Mouse (Mus musculus): Measurements from ENCODE around the gene Fam210b. TPM values are rescaled to one million over a fixed set of nuclear protein-coding genes. Genes with fewer than 3 reads are reported as not detected.

Gene Fam210b
- polyA plus RNA-seq, 1 experiment from 2014 or later: 14.9 TPM

DNA sequence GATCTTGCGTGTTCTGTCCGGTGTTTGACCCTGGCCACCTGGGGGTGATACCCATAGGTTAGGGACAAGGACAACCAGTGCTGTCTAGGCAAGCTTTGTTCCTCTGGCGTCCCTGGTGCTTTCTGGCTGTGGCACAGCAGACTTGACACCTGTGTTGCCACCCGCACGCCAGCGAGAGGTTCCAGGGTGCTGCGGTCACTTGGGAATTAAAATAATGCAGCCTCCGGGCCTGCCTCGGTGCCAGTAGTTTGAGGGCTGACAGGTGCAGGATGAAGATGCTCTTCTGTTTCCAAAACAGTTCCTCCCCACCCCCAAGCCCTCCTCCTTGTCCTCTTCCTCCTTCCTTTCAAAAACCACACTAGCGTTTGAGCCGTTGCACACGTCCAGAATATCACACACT lies 36.5 kb downstream of the Fam210b start:
- no peak overlapping the region for H3K27ac ChIP-seq (replicated peaks; ENCODE audit: low read depth, low read length)
- ATAC-seq (ENCODE audit: insufficient number of reproducible peaks, low FRiP score, low TSS enrichment, low read depth) (no peak), DNase-seq (ENCODE audit: low spot score) (no peak)
- no peaks in the 10 kb centered on the region for H3K4me1 ChIP-seq (ENCODE audit: control insufficient read depth, insufficient read depth, low read length)
- peaks cover 36% of the 10 kb centered on the region for H3K36me3 ChIP-seq (ENCODE audit: control insufficient read depth, insufficient read depth, low read length)
- H3K9me3 ChIP-seq (ENCODE audit: control insufficient read depth, low read length): no peaks in the 10 kb centered on the region
- H3K27me3 ChIP-seq (ENCODE audit: control insufficient read depth, insufficient read depth, low read length): no peaks in the 10 kb centered on the region
- no peak overlapping the region for H3K4me3 ChIP-seq (ENCODE audit: low read depth, low read length)
- no peak overlapping the region for H3K9ac ChIP-seq (ENCODE audit: low read length)
- H3K4me2 ChIP-seq (ENCODE audit: low read depth, severe bottlenecking): no peak overlapping the region
- 90% methylated on average over 12 of the region's 12 CpGs for WGBS

DNA sequence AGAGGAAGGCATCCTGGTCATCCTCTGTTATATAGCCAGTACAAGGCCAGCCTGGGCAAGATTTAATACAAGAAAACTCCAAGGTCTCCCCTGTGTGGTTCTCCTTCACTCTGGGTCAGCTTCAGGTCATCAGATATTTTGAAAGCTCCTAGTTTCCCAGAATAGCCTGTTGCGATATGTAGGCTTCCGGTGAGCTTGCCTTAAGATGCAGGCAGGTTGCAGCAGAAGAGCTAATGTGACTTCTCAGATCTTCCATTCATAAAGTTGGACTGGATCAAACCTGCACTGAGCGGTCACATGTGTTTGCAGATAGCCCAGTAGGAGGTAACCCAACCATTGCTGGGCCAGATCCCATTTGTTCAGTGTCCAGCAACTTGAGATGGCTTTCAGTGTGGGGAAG lies 39.4 kb downstream of the Fam210b start:
- no peak overlapping the region for H3K27ac ChIP-seq (replicated peaks; ENCODE audit: low read depth, low read length)
- 92% methylated on average over 3 of the region's 3 CpGs for WGBS
- H3K9ac ChIP-seq (ENCODE audit: low read length): no peak overlapping the region
- no peaks in the 10 kb centered on the region for H3K4me1 ChIP-seq (ENCODE audit: control insufficient read depth, insufficient read depth, low read length)
- no peak overlapping the region for H3K4me2 ChIP-seq (ENCODE audit: low read depth, severe bottlenecking)
- DNase-seq (ENCODE audit: low spot score): no peak
- H3K4me3 ChIP-seq (ENCODE audit: low read depth, low read length): no peak overlapping the region
- ATAC-seq (ENCODE audit: insufficient number of reproducible peaks, low FRiP score, low TSS enrichment, low read depth): no peak
- peaks cover 17% of the 10 kb centered on the region for H3K36me3 ChIP-seq (ENCODE audit: control insufficient read depth, insufficient read depth, low read length)
- H3K27me3 ChIP-seq (ENCODE audit: control insufficient read depth, insufficient read depth, low read length): no peaks in the 10 kb centered on the region
- no peaks in the 10 kb centered on the region for H3K9me3 ChIP-seq (ENCODE audit: control insufficient read depth, low read length)

DNA sequence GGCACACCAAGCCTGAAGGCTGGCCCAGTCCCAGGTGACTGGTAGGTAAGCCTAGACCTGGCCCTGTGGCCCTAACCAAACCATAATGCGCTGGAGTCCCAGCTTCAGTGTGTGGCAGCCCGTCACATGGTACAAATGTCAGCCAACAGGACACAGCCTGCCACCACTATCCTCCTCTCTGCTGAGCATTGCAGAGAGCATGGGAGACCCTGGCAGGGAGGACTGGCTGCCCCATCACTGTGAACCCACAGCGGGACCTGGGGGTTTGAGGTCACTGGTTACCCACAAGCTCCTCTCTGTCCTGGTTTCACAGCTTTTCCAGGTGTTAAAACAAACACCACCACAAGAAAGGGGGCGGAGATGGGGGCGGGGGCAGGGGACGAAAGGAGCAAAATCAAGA lies 45.0 kb downstream of the Fam210b start:
- Histone ChIP-seq H3K27ac (replicated peaks; ENCODE audit: low read depth, low read length) (no peak overlapping the region), H3K27me3 (ENCODE audit: control insufficient read depth, insufficient read depth, low read length) (no peaks in the 10 kb centered on the region), H3K4me1 (ENCODE audit: control insufficient read depth, insufficient read depth, low read length) (no peaks in the 10 kb centered on the region), H3K36me3 (ENCODE audit: control insufficient read depth, insufficient read depth, low read length) (no peaks in the 10 kb centered on the region), H3K9me3 (ENCODE audit: control insufficient read depth, low read length) (no peaks in the 10 kb centered on the region), H3K4me3 (ENCODE audit: low read depth, low read length) (no peak overlapping the region), H3K9ac (ENCODE audit: low read length) (no peak overlapping the region), H3K4me2 (ENCODE audit: low read depth, severe bottlenecking) (no peak overlapping the region)
- WGBS: 27% methylated on average over 6 of the region's 6 CpGs
- ATAC-seq (ENCODE audit: insufficient number of reproducible peaks, low FRiP score, low TSS enrichment, low read depth) (no peak), DNase-seq (ENCODE audit: low spot score) (no peak)

DNA sequence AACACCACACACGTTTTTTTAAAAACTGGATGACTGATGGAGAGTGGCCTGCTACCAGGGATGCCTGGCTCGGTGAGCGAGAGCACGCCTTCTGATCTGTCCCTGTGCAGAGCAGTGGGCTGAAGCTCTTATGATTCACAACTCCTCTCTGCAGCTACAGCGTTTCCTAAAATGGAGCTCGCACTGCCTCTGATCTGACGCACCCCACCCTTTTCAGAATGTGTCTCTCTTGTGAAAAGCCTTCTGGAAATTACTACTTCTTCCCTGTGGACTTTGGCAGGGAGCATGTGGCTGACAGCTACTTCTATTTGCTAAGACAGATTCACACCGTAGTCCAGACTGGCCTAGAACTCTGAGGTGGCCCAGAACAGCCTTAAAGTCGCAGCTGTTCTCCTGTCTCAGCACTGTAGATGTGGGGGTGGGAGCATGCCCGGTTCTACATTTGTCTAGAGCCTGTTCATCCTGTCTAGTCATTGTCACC lies 46.7 kb downstream of the Fam210b start:
- H3K27ac ChIP-seq (replicated peaks; ENCODE audit: low read depth, low read length): no peak overlapping the region
- H3K27me3 ChIP-seq (ENCODE audit: control insufficient read depth, insufficient read depth, low read length): no peaks in the 10 kb centered on the region
- H3K9me3 ChIP-seq (ENCODE audit: control insufficient read depth, low read length): no peaks in the 10 kb centered on the region
- no peaks in the 10 kb centered on the region for H3K36me3 ChIP-seq (ENCODE audit: control insufficient read depth, insufficient read depth, low read length)
- 69% methylated on average over 10 of the region's 10 CpGs for WGBS
- ATAC-seq (ENCODE audit: insufficient number of reproducible peaks, low FRiP score, low TSS enrichment, low read depth) (no peak), DNase-seq (ENCODE audit: low spot score) (no peak)
- H3K4me1 ChIP-seq (ENCODE audit: control insufficient read depth, insufficient read depth, low read length): no peaks in the 10 kb centered on the region
- no peak overlapping the region for H3K9ac ChIP-seq (ENCODE audit: low read length)
- H3K4me3 ChIP-seq (ENCODE audit: low read depth, low read length): no peak overlapping the region
- H3K4me2 ChIP-seq (ENCODE audit: low read depth, severe bottlenecking): no peak overlapping the region

DNA sequence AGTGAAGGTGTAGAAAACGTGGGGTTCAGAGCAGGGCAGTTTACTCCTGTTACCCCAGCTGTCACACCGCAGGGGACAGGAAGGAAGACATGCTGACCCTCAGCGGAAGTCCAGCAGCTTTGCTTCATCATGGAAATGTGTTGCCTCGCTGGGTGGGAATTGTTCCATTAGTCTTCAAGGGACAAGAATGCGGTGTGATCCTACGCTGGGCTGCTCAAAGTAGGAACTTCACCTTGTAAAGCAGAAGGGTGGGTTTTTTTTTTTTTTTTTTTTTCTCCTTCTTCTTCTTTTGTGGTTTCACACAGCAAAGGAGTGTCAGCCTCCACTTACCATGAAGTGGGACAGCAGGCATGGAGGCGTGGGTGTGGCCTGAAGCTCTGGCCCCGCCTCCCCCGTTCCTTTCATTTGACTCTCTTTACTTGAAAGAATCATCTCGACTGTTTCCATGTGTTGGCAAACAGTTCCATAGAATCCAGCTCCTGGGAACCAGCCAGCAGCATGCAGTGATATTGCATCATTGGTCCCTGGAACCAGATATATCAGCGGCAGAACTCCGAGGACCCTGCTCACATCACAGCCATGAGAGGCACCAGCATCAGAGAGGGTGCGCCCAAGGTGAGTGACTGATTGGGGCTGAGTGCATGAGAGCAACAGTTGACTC lies 48.2 kb downstream of the Fam210b start, which contains the start of gene Cass4:
Cass4 (plus strand) TSS at position 404 of the 661 bp plus-strand sequence.
- Histone ChIP-seq H3K4me3 (ENCODE audit: low read depth, low read length) (no peak within 1 kb of the TSS), H3K9ac (ENCODE audit: low read length) (no peak within 1 kb of the TSS), H3K4me2 (ENCODE audit: low read depth, severe bottlenecking) (no peak within 1 kb of the TSS), H3K4me1 (ENCODE audit: control insufficient read depth, insufficient read depth, low read length) (no peaks in the 10 kb centered on the region), H3K27me3 (ENCODE audit: control insufficient read depth, insufficient read depth, low read length) (no peaks in the 10 kb centered on the region), H3K9me3 (ENCODE audit: control insufficient read depth, low read length) (no peaks in the 10 kb centered on the region), H3K36me3 (ENCODE audit: control insufficient read depth, insufficient read depth, low read length) (no peaks in the 10 kb centered on the region), H3K27ac (replicated peaks; ENCODE audit: low read depth, low read length) (no peak within 1 kb of the TSS)
- WGBS: 29% methylated on average over 13 of the region's 13 CpGs
- DNase-seq (ENCODE audit: low spot score) (no peak), ATAC-seq (ENCODE audit: insufficient number of reproducible peaks, low FRiP score, low TSS enrichment, low read depth) (no peak)

DNA sequence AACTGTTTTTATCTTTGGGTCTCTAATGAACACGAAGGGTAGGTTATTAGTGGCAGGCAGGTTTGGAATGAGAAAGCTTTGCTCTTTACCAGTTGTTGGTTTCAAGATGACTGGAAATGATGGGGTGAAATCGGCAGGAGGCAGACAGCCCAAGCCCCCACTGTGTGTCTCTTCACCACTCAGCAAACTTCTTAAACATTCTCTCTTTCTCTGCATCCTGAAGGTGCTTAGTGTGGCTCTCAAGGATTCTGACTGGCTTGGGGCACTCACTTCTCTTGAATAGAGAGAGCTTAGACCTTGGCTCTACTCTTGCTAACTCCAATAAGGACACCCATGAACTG lies 48.7 kb downstream of the Fam210b start:
- no peak for ATAC-seq (ENCODE audit: insufficient number of reproducible peaks, low FRiP score, low TSS enrichment, low read depth)
- 66% methylated on average over 2 of the region's 2 CpGs for WGBS
- Histone ChIP-seq H3K9me3 (ENCODE audit: control insufficient read depth, low read length) (no peaks in the 10 kb centered on the region), H3K36me3 (ENCODE audit: control insufficient read depth, insufficient read depth, low read length) (no peaks in the 10 kb centered on the region), H3K4me1 (ENCODE audit: control insufficient read depth, insufficient read depth, low read length) (no peaks in the 10 kb centered on the region), H3K4me2 (ENCODE audit: low read depth, severe bottlenecking) (no peak overlapping the region), H3K27me3 (ENCODE audit: control insufficient read depth, insufficient read depth, low read length) (no peaks in the 10 kb centered on the region), H3K9ac (ENCODE audit: low read length) (no peak overlapping the region), H3K27ac (replicated peaks; ENCODE audit: low read depth, low read length) (no peak overlapping the region), H3K4me3 (ENCODE audit: low read depth, low read length) (no peak overlapping the region)
- DNase-seq (ENCODE audit: low spot score): no peak

DNA sequence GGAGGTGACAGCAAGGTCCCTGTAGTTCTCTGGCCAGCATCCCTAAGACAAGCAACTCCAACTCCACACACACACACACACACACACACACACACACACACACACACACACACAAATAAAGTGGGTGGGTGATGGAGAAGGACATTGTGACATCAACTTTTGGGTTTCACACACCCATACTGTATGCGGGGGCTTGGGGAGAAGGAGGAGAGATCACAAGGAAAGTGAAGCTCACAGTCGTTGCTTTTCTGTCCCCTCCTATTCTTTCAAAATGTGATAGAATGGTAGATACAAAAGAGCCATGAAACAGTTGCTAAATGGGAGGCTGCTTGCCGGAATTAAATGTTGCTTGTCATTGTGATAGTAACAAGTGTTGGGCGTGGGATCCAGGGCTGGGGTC lies 49.3 kb downstream of the Fam210b start:
- H3K4me3 ChIP-seq (ENCODE audit: low read depth, low read length): no peak overlapping the region
- H3K9me3 ChIP-seq (ENCODE audit: control insufficient read depth, low read length): no peaks in the 10 kb centered on the region
- no peak overlapping the region for H3K27ac ChIP-seq (replicated peaks; ENCODE audit: low read depth, low read length)
- no peak overlapping the region for H3K4me2 ChIP-seq (ENCODE audit: low read depth, severe bottlenecking)
- H3K4me1 ChIP-seq (ENCODE audit: control insufficient read depth, insufficient read depth, low read length): no peaks in the 10 kb centered on the region
- DNase-seq (ENCODE audit: low spot score) (no peak), ATAC-seq (ENCODE audit: insufficient number of reproducible peaks, low FRiP score, low TSS enrichment, low read depth) (no peak)
- H3K27me3 ChIP-seq (ENCODE audit: control insufficient read depth, insufficient read depth, low read length): no peaks in the 10 kb centered on the region
- no peak overlapping the region for H3K9ac ChIP-seq (ENCODE audit: low read length)
- no peaks in the 10 kb centered on the region for H3K36me3 ChIP-seq (ENCODE audit: control insufficient read depth, insufficient read depth, low read length)
- WGBS: 71% methylated on average over 4 of the region's 4 CpGs

DNA sequence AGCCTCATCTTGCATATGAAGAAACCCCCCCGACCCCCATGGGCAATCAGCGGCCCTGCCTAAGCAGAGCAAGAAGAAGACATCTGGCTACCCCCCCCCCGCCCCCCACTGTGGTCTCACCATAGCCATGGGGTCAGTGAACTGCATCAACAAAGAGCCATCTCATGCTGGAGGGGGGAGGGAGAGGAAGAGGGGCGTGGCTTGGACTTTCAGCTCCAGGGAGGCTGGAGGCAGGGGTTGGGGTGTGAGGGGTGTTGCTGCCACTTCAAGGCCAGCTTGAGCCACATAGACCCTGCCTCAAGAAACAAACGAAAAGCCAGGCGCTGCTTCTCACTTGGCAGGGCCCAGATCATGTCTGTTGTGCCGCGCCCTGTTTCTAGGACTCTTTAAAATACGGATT lies 50.6 kb downstream of the Fam210b start:
- Histone ChIP-seq H3K4me2 (ENCODE audit: low read depth, severe bottlenecking) (no peak overlapping the region), H3K27ac (replicated peaks; ENCODE audit: low read depth, low read length) (no peak overlapping the region), H3K4me1 (ENCODE audit: control insufficient read depth, insufficient read depth, low read length) (no peaks in the 10 kb centered on the region), H3K36me3 (ENCODE audit: control insufficient read depth, insufficient read depth, low read length) (no peaks in the 10 kb centered on the region), H3K4me3 (ENCODE audit: low read depth, low read length) (no peak overlapping the region), H3K9ac (ENCODE audit: low read length) (no peak overlapping the region), H3K9me3 (ENCODE audit: control insufficient read depth, low read length) (no peaks in the 10 kb centered on the region), H3K27me3 (ENCODE audit: control insufficient read depth, insufficient read depth, low read length) (no peaks in the 10 kb centered on the region)
- WGBS: 37% methylated on average over 9 of the region's 9 CpGs
- DNase-seq (ENCODE audit: low spot score): no peak
- ATAC-seq (ENCODE audit: insufficient number of reproducible peaks, low FRiP score, low TSS enrichment, low read depth): no peak

DNA sequence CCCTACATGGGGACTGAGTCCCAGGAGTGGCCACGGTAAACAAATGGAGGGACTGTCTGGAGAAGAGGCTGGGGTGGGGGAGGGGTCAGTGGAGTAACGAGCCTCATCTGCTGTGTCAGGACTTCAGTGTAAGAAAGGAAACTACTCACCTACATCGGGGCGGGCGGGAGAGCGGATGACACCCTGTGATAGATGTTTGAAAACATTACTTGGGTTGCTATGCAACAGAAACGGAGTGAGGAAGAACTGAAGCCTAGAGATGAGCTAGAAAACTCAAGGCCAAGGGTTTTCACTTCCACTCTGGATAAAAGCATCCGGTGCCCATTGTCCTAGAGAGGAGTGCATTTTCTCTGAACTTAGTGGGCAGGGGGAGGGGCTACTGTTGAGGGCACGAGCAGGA lies 54.5 kb downstream of the Fam210b start:
- H3K36me3 ChIP-seq (ENCODE audit: control insufficient read depth, insufficient read depth, low read length): no peaks in the 10 kb centered on the region
- no peaks in the 10 kb centered on the region for H3K9me3 ChIP-seq (ENCODE audit: control insufficient read depth, low read length)
- DNase-seq (ENCODE audit: low spot score) (no peak), ATAC-seq (ENCODE audit: insufficient number of reproducible peaks, low FRiP score, low TSS enrichment, low read depth) (no peak)
- H3K4me3 ChIP-seq (ENCODE audit: low read depth, low read length): no peak overlapping the region
- WGBS: 58% methylated on average over 9 of the region's 9 CpGs
- no peak overlapping the region for H3K4me2 ChIP-seq (ENCODE audit: low read depth, severe bottlenecking)
- H3K4me1 ChIP-seq (ENCODE audit: control insufficient read depth, insufficient read depth, low read length): no peaks in the 10 kb centered on the region
- no peak overlapping the region for H3K27ac ChIP-seq (replicated peaks; ENCODE audit: low read depth, low read length)
- no peaks in the 10 kb centered on the region for H3K27me3 ChIP-seq (ENCODE audit: control insufficient read depth, insufficient read depth, low read length)
- H3K9ac ChIP-seq (ENCODE audit: low read length): no peak overlapping the region

All from limb, embryonic 11.5 days (tissue).